Mouse (Mus musculus) megakaryocyte, embryonic 14.5 days (primary cell): ENCODE measurements at regions not wholly inside any gene's neighbourhood (a gene's known extent, or its start where the extent isn't known, plus 50 kb on each side); places are given as distances from the start of the nearest gene placed in this dataset.

Experiments used
- H3K27me3 ChIP-seq: replicated peaks from 2 replicates; pipeline ENCODE3; 2012; ENCODE audit warnings: inconsistent platforms
- H3K36me3 ChIP-seq: replicated peaks from 2 replicates; pipeline ENCODE3; 2012; ENCODE audit warnings: low read length, inconsistent platforms, mixed read lengths
- H3K4me1 ChIP-seq: 2 replicates; pipeline ENCODE4 v1.6.1; 2012; ENCODE audit warnings: inconsistent platforms
- H3K4me3 ChIP-seq: replicated peaks from 2 replicates; pipeline ENCODE3; 2012; ENCODE audit warnings: moderate library complexity, mild to moderate bottlenecking, inconsistent platforms
- H3K9me3 ChIP-seq: 2 replicates; pipeline ENCODE4 v1.6.1; 2012; ENCODE audit warnings: inconsistent platforms
- FLI1 ChIP-seq: IDR thresholded peaks from 2 replicates; pipeline ENCODE4 v1.6.1; 2012; ENCODE audit warnings: low read length, inconsistent platforms, mixed read lengths
- GATA1 ChIP-seq: IDR thresholded peaks from 3 replicates; pipeline ENCODE4 v1.6.1; 2012; ENCODE audit warnings: mixed read lengths, low read length, inconsistent platforms, borderline replicate concordance

DNA sequence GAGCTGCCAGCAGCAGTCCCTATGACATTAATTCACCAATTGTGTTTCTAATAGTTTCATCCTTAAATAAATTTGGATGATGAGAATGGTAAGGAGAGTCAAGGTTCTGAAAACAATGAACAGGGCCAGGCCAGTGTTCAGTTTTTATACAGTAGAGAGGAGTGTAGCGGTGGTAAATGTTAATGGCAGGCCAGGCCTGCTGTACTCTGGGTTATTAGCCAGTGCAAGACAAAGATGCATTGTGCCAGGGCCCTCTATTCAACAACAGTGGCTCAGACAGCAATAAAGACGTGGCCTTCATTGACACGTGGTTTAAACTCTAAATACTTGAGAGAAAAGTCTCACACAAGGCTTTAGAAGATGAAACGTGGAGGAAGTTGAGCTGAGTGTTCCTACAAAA lies 169.5 kb downstream of the Pou4f1 start:
- H3K4me1 ChIP-seq = no peaks in the 10 kb centered on the region
- H3K4me3 ChIP-seq = no peak overlapping the region
- no peaks in the 10 kb centered on the region for H3K27me3 ChIP-seq
- peaks cover 7% of the 10 kb centered on the region; the same call in 1 of the 2 replicates for H3K9me3 ChIP-seq
- H3K36me3 ChIP-seq = no peaks in the 10 kb centered on the region
- TF ChIP-seq GATA1 = no peak
- TF ChIP-seq FLI1 = no peak

DNA sequence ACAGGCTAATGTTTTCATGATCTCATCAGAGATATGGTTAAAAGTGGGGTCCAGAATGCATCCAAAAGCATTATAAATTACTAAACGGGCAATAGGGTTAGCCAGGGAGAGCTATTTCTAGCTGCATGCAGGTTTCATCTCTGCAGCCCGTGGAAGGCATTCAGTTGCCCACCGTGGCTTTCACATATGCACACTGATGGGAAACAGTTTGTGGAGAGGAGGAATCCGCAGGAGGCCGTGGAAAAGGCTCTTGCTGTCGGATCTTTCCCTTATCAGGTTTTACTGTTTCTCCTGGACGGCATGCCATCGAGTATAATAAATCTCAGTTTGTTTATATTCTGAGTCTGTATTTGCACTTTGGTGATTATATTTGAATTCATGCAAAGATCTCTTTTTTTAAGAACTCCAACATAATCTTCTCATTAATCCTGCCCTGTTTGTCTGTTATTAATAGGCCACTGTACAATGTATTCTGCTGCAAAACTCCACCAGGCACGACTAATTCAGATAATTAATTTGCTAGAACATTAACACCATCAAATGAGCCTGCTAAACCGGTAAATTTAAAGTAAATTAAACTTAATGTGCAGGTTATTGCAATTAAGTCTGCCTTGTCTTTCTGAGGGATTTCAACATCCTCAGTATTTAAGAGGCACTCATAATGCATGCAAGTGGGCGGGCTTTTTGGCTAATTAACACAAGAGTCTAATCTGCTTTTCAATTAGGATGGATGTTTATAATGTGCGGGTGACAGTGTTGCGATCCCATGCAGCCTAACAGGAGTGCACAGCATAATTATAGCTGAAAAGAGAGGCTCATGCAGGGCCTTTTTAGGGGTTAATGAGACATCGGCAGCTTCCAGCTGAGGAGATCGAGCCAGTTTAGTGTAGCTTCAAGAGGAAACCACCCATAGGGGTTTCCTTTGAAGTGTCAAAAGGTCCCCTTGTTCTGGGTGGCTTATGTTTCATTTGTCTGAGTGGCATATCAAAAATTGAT lies 170.2 kb downstream of the Pou4f1 start:
- Histone ChIP-seq H3K9me3 (peaks cover 7% of the 10 kb centered on the region; the same call in 1 of the 2 replicates), H3K27me3 (no peaks in the 10 kb centered on the region), H3K36me3 (no peaks in the 10 kb centered on the region), H3K4me1 (no peaks in the 10 kb centered on the region), H3K4me3 (no peak overlapping the region)
- TF ChIP-seq GATA1 (no peak), FLI1 (no peak)

DNA sequence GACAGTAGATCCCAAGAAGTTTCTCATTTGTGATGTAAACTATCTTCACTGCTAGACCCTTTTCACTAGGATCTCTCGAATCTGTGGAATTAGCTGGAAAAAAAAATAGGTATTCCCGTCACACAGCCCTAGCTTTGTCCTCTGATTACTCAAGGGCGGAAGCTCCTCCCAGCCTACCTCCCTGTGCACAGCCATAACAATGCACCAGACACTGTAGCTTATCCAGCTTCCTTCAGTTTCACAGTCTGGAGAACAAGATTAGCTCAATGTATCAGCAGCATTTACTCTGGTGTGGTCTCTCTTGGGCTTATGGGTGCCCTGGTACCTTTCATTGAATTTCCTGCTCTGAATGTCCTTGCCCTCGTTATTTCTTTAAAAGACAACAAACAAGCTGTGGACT lies 174.0 kb downstream of the Pou4f1 start:
- Histone ChIP-seq H3K4me1 (no peaks in the 10 kb centered on the region), H3K27me3 (no peaks in the 10 kb centered on the region), H3K4me3 (no peak overlapping the region), H3K9me3 (peaks cover 3% of the 10 kb centered on the region; the same call in 1 of the 2 replicates), H3K36me3 (no peaks in the 10 kb centered on the region)
- TF ChIP-seq FLI1 (no peak), GATA1 (no peak)

DNA sequence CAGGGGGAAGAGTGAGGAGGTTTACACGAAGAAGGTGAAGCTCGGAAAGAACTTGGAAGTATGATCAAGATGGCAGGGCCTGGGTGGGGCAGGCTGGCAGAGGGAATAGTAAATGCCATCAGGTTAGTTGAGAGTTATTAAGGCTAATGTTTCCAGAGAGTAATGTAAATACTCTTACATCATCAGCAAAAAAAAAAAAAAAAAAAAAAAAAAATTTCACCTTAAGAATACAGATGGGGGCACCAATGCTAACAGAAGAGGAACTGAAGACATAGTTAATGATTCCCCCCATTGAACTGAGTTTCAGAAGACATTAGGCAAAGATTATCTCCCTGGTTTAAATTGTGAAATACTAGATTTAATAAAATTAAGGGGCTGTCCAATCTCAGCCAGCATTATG lies 174.7 kb downstream of the Pou4f1 start:
- Histone ChIP-seq H3K4me1 (no peaks in the 10 kb centered on the region), H3K4me3 (no peak overlapping the region), H3K36me3 (no peaks in the 10 kb centered on the region), H3K9me3 (peaks cover 3% of the 10 kb centered on the region; the same call in 1 of the 2 replicates), H3K27me3 (no peaks in the 10 kb centered on the region)
- no peak for TF ChIP-seq GATA1
- TF ChIP-seq FLI1 = no peak

DNA sequence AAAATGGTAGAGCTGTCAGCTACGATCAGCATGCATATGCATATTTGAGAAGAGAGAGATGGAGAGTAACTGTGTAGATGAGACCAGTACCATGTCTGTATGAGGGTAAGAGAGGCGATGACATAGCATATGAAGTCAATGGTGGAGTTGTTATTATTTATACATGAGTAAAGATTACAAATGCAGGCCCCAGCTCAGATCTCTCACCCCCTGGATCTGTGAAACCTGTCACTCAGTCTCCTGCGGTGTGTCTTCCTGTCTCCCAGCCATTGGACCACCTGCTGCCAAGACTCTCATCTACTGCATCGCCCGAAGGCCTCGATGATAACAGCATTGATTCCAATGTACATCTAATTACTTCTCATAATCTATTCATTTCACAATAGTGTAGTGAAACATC lies 187.4 kb downstream of the Pou4f1 start:
- no peaks in the 10 kb centered on the region for H3K36me3 ChIP-seq
- TF ChIP-seq GATA1 = no peak
- no peak for TF ChIP-seq FLI1
- H3K4me3 ChIP-seq = no peak overlapping the region
- H3K4me1 ChIP-seq = no peaks in the 10 kb centered on the region
- no peaks in the 10 kb centered on the region for H3K27me3 ChIP-seq
- H3K9me3 ChIP-seq = no peaks in the 10 kb centered on the region

DNA sequence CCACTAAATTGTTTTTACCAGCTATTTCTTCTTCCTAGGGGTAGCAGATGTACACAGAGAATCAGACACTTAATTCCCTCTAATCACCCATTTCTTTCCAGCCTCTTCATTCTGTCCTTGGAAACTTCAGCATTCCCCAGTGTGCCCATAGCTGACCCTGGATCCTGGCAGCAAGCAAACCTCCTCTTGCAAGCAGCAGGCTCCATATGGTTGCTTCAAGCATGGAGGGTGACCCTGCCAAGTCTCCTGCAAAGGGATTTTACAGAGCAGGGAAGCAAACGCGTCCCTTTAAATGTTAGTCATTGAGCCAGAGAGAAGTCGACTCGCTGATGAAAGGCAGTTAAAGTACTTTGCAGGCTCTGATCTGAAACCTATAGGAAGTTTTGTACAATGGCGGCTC lies 187.9 kb downstream of the Pou4f1 start:
- Histone ChIP-seq H3K4me1 (no peaks in the 10 kb centered on the region), H3K4me3 (no peak overlapping the region), H3K36me3 (no peaks in the 10 kb centered on the region), H3K27me3 (no peaks in the 10 kb centered on the region), H3K9me3 (no peaks in the 10 kb centered on the region)
- TF ChIP-seq FLI1 (no peak), GATA1 (no peak)

DNA sequence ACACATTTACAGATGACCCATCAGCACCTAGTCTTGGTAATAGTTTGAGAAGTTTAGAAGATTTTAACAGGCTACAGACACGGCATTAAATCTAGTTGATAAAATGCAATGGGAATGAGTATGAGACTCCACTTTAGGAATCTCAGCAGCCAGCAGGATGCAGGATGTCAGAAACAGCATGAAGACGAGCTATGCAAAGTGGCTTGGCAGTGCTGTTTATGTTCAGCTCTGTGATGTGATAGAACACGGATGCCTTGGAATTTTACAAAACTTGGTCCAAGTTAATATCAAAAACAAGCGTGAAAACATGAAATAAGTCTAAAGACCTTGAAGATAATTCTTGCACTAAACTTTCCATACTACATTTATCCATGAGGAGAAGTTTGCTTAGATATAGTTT lies 193.0 kb downstream of the Pou4f1 start:
- Histone ChIP-seq H3K4me3 (no peak overlapping the region), H3K27me3 (no peaks in the 10 kb centered on the region), H3K4me1 (no peaks in the 10 kb centered on the region), H3K36me3 (no peaks in the 10 kb centered on the region), H3K9me3 (peaks cover 3% of the 10 kb centered on the region; the same call in 1 of the 2 replicates)
- no peak for TF ChIP-seq FLI1
- TF ChIP-seq GATA1 = no peak

DNA sequence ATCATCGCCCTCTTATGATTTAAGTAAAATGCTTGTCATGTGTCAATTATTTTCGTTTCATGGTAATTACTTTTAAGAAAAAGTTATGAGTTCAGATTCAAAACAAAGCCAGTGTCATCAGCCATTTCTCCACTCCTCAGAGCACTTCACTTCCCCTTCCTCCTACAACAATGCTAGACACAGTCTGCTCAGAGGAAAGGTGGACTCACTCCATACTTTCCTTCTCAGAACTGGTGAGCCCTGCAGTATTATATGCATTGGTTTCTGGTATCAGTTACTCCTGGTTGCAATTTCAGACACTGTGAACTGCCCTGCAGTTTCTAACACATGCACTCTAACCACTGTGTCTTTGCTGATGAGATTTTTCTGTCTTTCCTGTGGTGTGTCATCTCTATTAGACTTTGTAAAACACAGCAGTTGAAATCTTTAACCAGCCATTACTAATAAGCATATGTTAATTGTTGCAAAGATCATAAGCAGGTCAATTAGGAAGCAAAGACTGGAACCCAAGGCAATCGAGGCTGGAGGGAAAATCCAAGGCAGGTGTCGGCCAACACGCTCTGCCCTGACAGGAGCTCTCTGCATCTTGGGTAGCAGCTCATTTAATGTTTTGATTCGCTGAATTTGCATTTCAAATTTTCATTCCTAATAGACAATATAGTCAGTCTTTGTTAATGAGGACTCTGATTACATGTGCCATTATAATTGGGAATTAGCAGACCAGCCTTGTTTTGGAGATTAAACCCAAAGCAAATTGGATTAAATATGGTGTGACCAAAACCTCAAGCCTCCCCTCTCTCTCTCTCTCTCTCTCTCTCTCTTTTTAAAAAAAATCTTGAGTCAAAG lies 202.7 kb downstream of the Pou4f1 start:
- TF ChIP-seq FLI1 (no peak), GATA1 (no peak)
- Histone ChIP-seq H3K9me3 (0 out of 2 replicates have a peak, but pooled peaks cover 4% of the 10 kb centered on the region), H3K4me1 (no peaks in the 10 kb centered on the region), H3K27me3 (no peaks in the 10 kb centered on the region), H3K36me3 (no peaks in the 10 kb centered on the region), H3K4me3 (no peak overlapping the region)

DNA sequence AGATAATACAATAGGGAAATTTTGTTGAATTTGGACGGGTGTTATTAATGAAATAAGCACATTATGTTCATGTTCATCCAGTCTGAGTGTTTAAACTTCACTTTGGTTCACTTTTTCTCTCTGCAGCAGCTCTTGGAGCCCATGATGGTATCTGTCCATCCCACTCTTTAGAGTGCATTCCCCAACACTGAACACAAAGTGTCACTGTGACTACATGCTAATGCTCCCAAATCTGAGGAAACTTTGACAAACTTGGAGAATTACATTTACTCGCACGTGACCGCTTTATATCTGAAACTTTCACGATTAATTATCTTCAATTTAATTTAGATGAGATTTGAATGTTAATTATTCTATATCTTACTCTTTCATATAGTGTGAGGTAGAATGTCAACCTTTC lies 250.8 kb downstream of the Pou4f1 start:
- no peak for TF ChIP-seq GATA1
- TF ChIP-seq FLI1 = no peak
- Histone ChIP-seq H3K36me3 (no peaks in the 10 kb centered on the region), H3K9me3 (peaks cover 16% of the 10 kb centered on the region; the same call in 1 of the 2 replicates), H3K4me3 (no peak overlapping the region), H3K4me1 (no peaks in the 10 kb centered on the region), H3K27me3 (no peaks in the 10 kb centered on the region)

DNA sequence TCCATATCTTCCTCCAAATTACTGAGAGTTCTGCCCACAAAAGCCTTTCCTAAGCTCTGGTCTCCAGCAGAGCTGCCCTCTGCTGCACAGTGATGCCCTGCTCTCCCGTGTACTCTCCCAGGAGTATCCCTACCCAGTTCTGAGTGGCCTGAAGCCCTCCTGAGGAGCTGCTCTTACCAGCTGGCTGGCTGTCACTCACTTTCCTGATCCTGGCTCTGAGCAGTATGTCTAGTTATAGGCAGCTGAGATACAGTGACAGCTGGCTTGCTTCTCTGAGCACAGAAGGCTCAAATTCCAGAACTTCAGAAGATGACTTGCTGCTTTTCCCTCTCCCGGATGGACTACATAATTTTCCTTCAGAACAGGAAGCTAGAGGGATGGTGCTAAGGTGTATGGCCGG lies 257.1 kb downstream of the Pou4f1 start:
- no peaks in the 10 kb centered on the region for H3K36me3 ChIP-seq
- H3K4me1 ChIP-seq = no peaks in the 10 kb centered on the region
- no peak overlapping the region for H3K4me3 ChIP-seq
- no peak for TF ChIP-seq FLI1
- no peak for TF ChIP-seq GATA1
- no peaks in the 10 kb centered on the region for H3K27me3 ChIP-seq
- peaks cover 12% of the 10 kb centered on the region for H3K9me3 ChIP-seq
